Comparison of ENCODE assay signal across 26 mouse cellular contexts in the genomic region with DNA sequence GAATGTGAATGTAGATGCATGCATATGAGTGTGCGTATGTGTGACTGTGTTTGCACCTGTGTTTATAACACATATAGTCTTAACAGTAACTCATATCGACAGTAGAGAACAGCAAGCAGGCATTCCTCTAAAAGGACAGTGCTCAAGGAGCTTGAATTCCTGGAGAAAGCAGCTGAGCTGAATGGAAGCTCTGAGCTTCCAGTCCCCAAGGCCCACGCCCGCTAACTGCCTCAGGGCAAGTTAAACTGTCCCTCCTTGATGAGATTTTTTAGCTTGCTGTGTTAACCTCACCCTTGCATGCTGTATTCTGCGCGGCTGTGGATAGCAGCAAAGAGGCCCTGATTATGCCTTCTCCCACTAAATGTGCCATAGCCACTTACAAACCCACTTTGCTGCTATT.
"Had no signal": no experiment of that assay in that cellular context is flagged by ENCODE, and none has a peak within 500 bp of the region (broad histone marks: within the 10 kb centered on the region; RNA-seq: fewer than 3 reads in every experiment).

No protein-coding gene starts in this region.

- H3K4me2 ChIP-seq: kidney, embryonic 15.5 days; limb, embryonic 13.5 days; liver, embryonic 12.5 days; liver, embryonic 15.5 days; lung, embryonic 15.5 days; midbrain, embryonic 12.5 days; neural tube, embryonic 15.5 days had no signal

- DNase-seq: kidney, adult 11 months; kidney, adult 8-10 months; kidney, postnatal 10 days; kidney, postnatal 36 days; layer of hippocampus, postnatal 36 days; liver; lung, adult 18-20 months; lung, postnatal 10 days; lung, postnatal 36 days; right cerebral cortex, adult 18-20 months; right cerebral cortex, postnatal 14 days; right cerebral cortex, postnatal 4 days; thymus, adult 2 months; thymus, postnatal 14 days; thymus, postnatal 4 days had no signal

- ATAC-seq: liver, embryonic 12.5 days had no signal

- H3K27ac ChIP-seq: kidney, embryonic 15.5 days; left cerebral cortex, adult 2 months; limb, embryonic 10.5 days; limb, embryonic 13.5 days; liver, embryonic 12.5 days; liver, embryonic 15.5 days; lung, embryonic 15.5 days; midbrain, embryonic 12.5 days; neural tube, embryonic 15.5 days; stomach, postnatal 0 days had no signal

- H3K4me1 ChIP-seq: liver, embryonic 12.5 days; liver, embryonic 15.5 days had no signal

- H3K36me3 ChIP-seq: kidney, embryonic 15.5 days; limb, embryonic 10.5 days; limb, embryonic 13.5 days; liver, embryonic 12.5 days; liver, embryonic 15.5 days; lung, embryonic 15.5 days; midbrain, embryonic 12.5 days; neural tube, embryonic 15.5 days had no signal

- H3K4me3 ChIP-seq: kidney, embryonic 15.5 days; left cerebral cortex, adult 2 months; limb, embryonic 10.5 days; limb, embryonic 13.5 days; liver, embryonic 12.5 days; liver, embryonic 15.5 days; lung, embryonic 15.5 days; midbrain, embryonic 12.5 days; myocyte; neural tube, embryonic 15.5 days had no signal

- H3K9ac ChIP-seq: kidney, embryonic 15.5 days; limb, embryonic 13.5 days; liver, embryonic 12.5 days; liver, embryonic 15.5 days; lung, embryonic 15.5 days; midbrain, embryonic 12.5 days; neural tube, embryonic 15.5 days had no signal

- H3K9me3 ChIP-seq: kidney, embryonic 15.5 days; limb, embryonic 10.5 days; limb, embryonic 13.5 days; liver, embryonic 12.5 days; liver, embryonic 15.5 days; lung, embryonic 15.5 days; midbrain, embryonic 12.5 days; neural tube, embryonic 15.5 days had no signal

- H3K27me3 ChIP-seq: kidney, embryonic 15.5 days; liver, embryonic 12.5 days; liver, embryonic 15.5 days; lung, embryonic 15.5 days; midbrain, embryonic 12.5 days; neural tube, embryonic 15.5 days had no signal
